Mouse (Mus musculus) thymus, postnatal 0 days (tissue): ENCODE measurements around the gene Pex7. TPM values are rescaled to one million over a fixed set of nuclear protein-coding genes. Genes with fewer than 3 reads are reported as not detected.
A peak's percentile ranks its signal among the peaks of the same experiment; 100 is the strongest.
"Not testable (repeated sequence)": the region's sequence is repeated elsewhere in the genome, so short reads cannot be mapped to it uniquely, and the experiment has no call there.

Experiments
- DNase-seq: peaks from one replicate; pipeline ENCODE4 v3.0.0-alpha.2; 2015; ENCODE audit warnings: low spot score
- polyA plus RNA-seq: library from polyadenylated mRNA; unstranded; fragments of >200 nt; fragmentation: Nextera tagmentation; extraction: Ambion mirVana; gene quantifications from 2 replicates; pipeline ENCODE4 v1.2.1, GENCODE M21; 2015

Gene Pex7
- polyA plus RNA-seq, 1 experiment from 2014 or later: 82.6 TPM

DNA sequence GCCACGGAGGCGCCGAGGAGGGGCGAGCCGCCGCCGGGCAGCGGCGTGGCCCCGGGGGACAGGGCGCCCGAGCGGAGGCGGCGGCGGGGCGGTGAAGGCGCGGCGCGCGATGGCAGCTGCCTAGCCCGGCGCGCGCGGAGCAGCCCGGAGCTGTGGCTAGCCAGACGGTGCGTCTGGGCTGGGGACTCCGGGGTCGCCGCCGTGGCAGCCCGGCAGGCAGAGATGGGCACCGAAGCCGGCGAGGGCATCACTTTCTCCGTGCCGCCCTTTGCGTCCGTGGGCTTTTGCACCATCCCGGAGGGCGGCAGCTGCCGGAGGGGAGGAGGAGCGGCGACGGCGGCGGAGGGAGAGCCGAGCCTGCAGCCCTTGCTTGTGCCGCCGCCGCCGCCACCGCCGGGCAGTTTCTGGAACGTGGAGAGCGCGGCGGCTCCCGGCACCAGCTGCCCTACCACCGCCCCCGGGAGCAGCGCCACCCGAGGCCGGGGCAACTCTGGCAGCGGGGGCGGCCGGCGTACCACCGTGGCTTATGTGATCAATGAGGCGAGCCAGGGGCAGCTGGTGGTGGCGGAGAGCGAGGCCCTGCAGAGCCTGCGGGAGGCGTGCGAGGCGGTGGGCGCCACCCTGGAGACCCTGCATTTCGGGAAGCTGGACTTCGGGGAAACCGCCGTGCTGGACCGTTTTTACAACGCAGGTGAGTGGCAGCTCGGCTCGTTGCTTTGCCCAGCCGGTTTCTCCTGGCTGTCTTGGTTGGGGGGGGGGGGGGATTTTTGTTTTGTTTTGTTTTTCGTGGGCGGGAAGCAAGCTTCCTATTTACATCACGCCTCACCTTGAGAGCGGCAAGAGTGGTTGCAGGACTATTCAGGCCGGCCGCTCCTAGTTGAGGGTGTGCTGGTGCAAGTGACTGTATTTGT lies 27.1 kb upstream of the Pex7 start, which contains the start of gene Map3k5:
Gene Map3k5, plus strand, starts transcription at position 89 of the 911 bp plus-strand sequence.
- peak; percentile 46 for DNase-seq

- DNase-seq: peak; percentile 84
Measured at GRCm38 (mm10) chr10:19933511-19934383, 26.3 kb upstream of the Pex7 start.

GRCm38 (mm10) chr10:19932986-19933385 lies 25.5 kb upstream of the Pex7 start:
- DNase-seq: no peak

DNA sequence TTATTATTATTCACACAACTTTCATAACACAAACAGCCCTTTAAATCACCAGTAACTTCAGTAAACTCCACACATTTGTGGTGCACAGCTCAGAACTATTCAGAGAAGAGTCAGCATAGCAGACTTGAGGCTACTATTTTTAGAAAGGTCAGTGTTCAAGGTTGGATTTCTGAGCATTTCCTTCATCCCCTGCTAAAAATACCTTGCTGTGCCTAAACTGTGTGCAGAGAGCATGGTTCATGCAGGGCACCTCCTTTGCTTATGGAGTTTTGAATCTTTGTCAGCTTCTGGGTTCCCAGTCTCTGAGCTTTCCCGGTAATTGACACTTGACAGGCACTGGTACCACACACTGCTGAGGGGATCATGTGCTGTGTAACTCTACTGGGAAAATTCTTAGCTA lies 20.7 kb upstream of the Pex7 start:
- DNase-seq: no peak

DNA sequence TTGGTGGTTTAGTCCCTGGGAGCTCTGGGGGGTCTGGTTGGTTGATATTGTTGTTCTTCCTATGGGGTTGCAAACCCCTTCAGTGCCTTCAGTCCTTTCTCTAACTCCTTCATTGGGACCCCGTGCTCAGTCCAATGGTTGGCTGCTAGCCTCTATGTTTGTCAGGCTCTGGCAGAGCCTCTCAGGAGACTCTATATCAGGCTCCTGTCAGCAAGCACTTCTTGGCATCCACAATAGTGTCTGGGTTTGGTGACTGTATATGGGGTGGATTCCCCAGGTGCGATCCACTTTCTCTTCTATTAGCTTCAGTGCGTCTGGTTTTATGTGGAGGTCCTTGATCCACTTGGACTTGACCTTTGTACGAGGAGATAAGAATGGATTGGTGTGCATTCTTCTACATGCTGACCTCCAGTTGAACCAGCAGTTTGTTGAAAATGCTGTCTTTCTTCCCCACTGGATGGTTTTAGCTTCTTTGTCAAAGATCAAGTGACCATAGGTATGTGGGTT lies 19.0 kb upstream of the Pex7 start:
- DNase-seq: not testable (repeated sequence)

- DNase-seq: no peak
Measured at GRCm38 (mm10) chr10:19924256-19924655, 16.8 kb upstream of the Pex7 start.

GRCm38 (mm10) chr10:19922410-19922809 lies 14.9 kb upstream of the Pex7 start:
- DNase-seq: no peak

- peak; percentile 54 for DNase-seq
Measured at GRCm38 (mm10) chr10:19915301-19915700, 7.8 kb upstream of the Pex7 start.

DNA sequence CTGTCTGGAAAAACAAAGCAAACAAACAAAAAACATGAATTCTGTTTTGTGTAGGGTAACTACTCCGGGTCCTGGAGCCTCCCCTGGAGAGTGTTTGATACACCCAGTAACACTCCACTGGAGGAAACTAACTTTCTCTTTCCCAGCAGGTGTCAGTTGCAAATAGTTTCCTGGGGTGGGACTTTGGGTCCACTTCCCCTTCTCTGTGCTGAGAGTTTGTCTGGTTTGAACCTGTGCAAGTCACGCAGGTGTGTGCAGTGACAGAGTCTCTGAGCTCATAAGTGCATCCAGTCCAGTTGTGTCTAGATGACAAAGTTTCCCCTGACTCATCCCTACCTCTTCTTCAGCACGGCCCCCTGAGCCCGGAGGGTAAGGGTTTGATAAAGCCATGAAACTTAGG lies 6.3 kb upstream of the Pex7 start:
- peak; percentile 11 for DNase-seq

DNA sequence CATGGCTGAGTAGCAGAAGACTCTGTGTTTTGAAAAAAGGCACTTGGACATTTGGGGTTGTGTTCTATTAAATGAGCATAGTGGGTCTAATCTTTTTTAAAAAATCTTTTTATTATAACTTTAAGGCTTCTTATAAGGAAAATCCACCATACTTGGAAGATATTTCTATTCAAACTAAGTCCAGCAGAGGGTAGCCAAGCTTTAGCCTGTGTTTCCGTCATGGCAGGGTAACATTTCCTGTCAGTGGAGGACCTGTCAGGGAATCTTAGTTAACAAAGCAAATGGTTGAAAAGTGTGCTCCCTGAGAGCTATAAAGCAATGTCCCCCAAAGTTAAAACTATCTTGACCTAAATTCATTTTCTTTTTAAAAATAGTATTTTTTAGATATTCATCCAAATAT lies 4.1 kb upstream of the Pex7 start:
- DNase-seq: no peak

GRCm38 (mm10) chr10:19910516-19910915 lies 3.0 kb upstream of the Pex7 start:
- no peak for DNase-seq

DNA sequence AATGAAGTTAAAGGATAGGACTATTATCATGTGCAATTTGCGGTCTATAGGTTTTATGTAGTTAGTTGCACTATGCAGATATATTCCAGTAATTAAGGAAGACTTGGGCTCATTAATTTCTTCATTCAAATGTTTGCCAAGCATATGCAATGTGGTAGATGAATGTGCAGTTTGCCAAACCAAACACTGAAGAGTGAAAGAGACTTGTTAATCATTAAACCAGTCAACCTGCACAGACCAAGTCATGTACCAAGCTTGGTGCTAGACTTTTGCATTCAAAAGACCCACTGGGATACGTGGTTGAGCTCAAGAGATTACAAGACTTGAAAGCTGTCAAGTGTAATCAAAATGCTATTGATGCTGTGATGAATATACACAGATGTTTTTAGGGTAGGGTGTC lies 587 bp upstream of the Pex7 start:
- DNase-seq: no peak

DNA sequence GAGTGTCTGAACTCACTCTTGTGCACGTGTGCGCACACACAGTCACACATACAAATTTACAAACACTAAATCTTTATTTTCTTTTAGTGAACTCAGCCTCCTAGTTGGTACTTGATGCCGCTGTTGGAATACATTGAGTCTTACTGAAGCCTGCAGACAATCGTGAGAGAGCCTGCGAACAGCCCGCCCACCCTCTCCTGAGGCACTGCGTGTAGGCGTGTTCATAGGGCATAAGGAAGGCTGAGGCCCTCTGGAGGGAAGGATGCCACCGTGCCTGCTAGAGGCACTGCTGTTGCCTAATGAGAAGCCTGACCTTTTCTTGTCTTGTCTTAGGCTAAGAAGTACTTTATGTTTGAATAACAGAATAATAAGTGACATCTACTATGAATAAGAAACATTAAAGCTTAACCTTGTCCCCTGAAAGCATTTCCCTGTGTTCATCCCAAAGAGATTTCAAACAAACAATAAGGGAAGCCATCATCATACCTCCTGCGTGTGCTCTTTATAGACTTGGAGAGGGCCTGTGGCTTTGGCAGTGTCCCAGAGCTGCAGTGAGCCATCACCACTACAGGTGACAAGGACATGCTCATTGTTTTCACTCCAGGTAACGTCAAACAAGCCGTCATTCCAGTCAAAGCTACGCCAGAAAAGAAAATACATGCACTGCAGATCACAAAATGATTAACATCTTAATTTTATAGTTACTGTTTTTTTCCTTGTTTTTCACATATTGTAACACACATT lies 3.2 kb downstream of the Pex7 start:
- no peak for DNase-seq

DNA sequence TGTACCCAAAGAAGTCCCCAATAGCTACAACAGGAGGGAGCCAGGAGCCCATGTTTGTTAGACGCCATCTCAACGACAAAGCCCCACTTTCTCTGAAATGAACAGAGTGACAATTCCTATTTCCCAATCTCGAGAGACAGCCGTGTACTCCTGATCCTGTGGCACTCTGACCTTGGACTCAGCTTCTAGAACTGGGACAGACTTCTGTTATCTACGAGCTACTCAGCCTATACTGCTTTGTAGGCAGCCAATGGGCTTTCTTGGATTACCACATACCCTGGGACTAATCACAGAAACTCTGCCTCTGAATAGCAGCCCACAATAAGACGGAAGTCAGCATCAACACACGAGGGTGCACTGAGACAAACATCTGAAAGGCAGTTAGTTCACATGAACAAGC lies 5.5 kb downstream of the Pex7 start:
- DNase-seq: no peak

DNA sequence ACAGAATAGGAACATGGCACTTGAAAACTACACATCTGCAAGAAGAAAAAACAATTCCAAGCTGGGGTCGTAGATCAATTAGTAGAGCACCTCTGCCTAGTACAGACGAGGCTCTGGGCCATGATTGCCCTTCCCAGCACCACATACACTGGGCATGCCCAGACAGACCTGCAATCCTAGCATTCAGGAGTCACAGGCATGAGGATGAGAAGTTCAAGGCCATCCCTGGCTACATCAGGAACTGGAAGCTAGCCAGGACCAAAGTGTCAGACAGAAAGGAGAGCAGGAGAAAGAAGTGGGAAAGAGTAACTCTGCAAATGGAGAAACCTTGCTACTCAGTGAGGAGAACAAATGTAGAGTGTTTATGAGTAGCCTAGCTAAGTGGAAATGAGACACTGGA lies 7.3 kb downstream of the Pex7 start:
- no peak for DNase-seq

- DNase-seq: peak; percentile 69
Measured at GRCm38 (mm10) chr10:19893976-19894375, 13.5 kb downstream of the Pex7 start.

GRCm38 (mm10) chr10:19893146-19893545 lies 14.3 kb downstream of the Pex7 start:
- DNase-seq: no peak

DNA sequence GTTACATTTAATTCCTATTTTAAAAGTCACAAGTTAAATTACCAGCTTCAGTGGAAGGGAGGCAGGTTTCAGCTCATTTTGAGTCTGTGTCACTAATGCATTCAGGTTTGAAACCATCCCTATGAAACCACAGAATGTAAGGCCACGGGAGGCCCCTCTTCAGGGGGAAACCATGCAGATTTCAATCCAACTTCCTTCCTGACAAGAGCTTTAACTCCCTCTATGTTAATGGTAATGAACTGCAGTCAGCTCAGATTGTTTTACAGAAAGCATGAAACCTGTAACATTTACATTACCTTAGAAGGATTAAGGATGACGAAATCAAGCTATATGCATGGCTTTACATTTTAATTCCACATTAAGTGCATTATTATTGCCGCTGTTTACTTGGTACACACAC lies 15.8 kb downstream of the Pex7 start:
- peak; percentile 59 for DNase-seq

- DNase-seq: peak; percentile 6
Measured at GRCm38 (mm10) chr10:19889908-19890307, 17.6 kb downstream of the Pex7 start.

GRCm38 (mm10) chr10:19886249-19886648 lies 21.2 kb downstream of the Pex7 start:
- peak; percentile 33 for DNase-seq

- DNase-seq: no peak
Measured at GRCm38 (mm10) chr10:19884409-19884808, 23.1 kb downstream of the Pex7 start.
